Mouse (Mus musculus) limb, embryonic 10.5 days (tissue): ENCODE measurements around the gene Mmd2. TPM values are rescaled to one million over a fixed set of nuclear protein-coding genes. Genes with fewer than 3 reads are reported as not detected.

Source experiments
- DNase-seq: peaks from one replicate; pipeline ENCODE4 v3.0.0-alpha.2; 2017; ENCODE audit warnings: low spot score
- H3K27ac ChIP-seq: fragments of 300-500 bp; sonication (generic); 2 replicates; pipeline ENCODE4 v1.5.1; 2016; ENCODE audit warnings: mild to moderate bottlenecking
- H3K27me3 ChIP-seq: fragments of 300-500 bp; sonication (generic); 2 replicates; pipeline ENCODE4 v1.6.1; 2016; ENCODE audit warnings: low read depth, mild to moderate bottlenecking; ENCODE audit not compliant: poor library complexity, severe bottlenecking
- H3K36me3 ChIP-seq: fragments of 300-500 bp; sonication (generic); 2 replicates; pipeline ENCODE4 v1.6.1; 2016; ENCODE audit warnings: mild to moderate bottlenecking, moderate library complexity
- H3K4me1 ChIP-seq: fragments of 300-500 bp; sonication (generic); 2 replicates; pipeline ENCODE4 v1.6.1; 2016
- H3K4me3 ChIP-seq: fragments of 300-500 bp; sonication (generic); 2 replicates; pipeline ENCODE4 v1.5.1; 2016; ENCODE audit warnings: mild to moderate bottlenecking, moderate library complexity
- H3K9me3 ChIP-seq: fragments of 300-500 bp; sonication (generic); replicated peaks from 2 replicates; pipeline ENCODE4 v1.6.1; 2016; ENCODE audit warnings: mild to moderate bottlenecking
- WGBS: fragments of 180-500 bp; shearing (Covaris S2); methylation state at CpG from one replicate; pipeline ENCODE4 v1.1.7; 2016; 5-methylcytosine and 5-hydroxymethylcytosine counted together
- polyA plus RNA-seq: library from polyadenylated mRNA; unstranded; fragments of >200 nt; fragmentation: Nextera tagmentation; extraction: Ambion mirVana; gene quantifications from 2 replicates; pipeline ENCODE4 v1.2.1, GENCODE M21; 2016

Gene Mmd2
- polyA plus RNA-seq, 1 experiment from 2014 or later = 0.28 TPM

- WGBS = 85% methylated on average over 4 of the region's 4 CpGs
These were observed 88.2 kb downstream of the Mmd2 start for GRCm38 (mm10) chr5:142520360-142520759.

DNA sequence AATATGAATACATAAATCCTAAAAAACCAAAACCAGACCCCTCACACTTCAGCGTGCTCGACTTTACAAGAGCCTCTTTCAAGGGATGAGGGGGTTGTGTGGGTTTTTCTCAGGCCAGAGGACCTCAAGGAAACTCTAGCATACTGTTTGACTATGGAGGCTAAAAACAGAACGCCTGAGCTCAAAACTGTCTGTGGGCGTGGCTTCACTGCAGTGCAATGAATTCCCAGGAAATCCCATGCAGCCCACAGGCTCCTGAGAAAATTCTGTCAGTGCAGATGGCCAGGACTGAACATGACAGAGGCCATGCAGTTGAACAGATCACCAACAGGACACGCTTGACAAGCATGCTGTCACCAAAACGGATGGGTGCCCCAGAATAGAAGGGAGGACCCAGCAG is 89.6 kb downstream of the Mmd2 start:
- Histone ChIP-seq H3K36me3 (no peaks in the 10 kb centered on the region; the same call in 1 of the 2 replicates), H3K9me3 (no peaks in the 10 kb centered on the region), H3K27me3 (no peaks in the 10 kb centered on the region), H3K4me1 (peaks cover 14% of the 10 kb centered on the region), H3K27ac (no peak overlapping the region), H3K4me3 (no peak overlapping the region)
- 76% methylated on average over 6 of the region's 6 CpGs for WGBS
- no peak for DNase-seq

More at GRCm38 (mm10) chr5:142520360-142520759, 88.2 kb downstream of the Mmd2 start:
- Histone ChIP-seq H3K4me1 (peaks cover 14% of the 10 kb centered on the region), H3K27me3 (no peaks in the 10 kb centered on the region), H3K27ac (no peak overlapping the region), H3K4me3 (no peak overlapping the region), H3K9me3 (no peaks in the 10 kb centered on the region), H3K36me3 (no peaks in the 10 kb centered on the region; the same call in 1 of the 2 replicates)
- DNase-seq = no peak

Other genes starting within 250 kb of the Mmd2 start
- 3.5 and 4.5 TPM in 2 replicates for gene Foxk1, start 207.3 kb downstream of the Mmd2 start, polyA plus RNA-seq
- 11.2 and 16.2 TPM in 2 replicates for gene Ap5z1, start 144.9 kb downstream of the Mmd2 start, polyA plus RNA-seq
- gene Papolb, start 78.7 kb downstream of the Mmd2 start, polyA plus RNA-seq = 0.06 and 0.16 TPM in 2 replicates
- 1.8 and 2.6 TPM in 2 replicates for gene Radil, start 57.7 kb downstream of the Mmd2 start, polyA plus RNA-seq
- 69.4 and 71.6 TPM in 2 replicates for gene Wipi2, start 18.9 kb upstream of the Mmd2 start, polyA plus RNA-seq
- gene Slc29a4, start 83.7 kb upstream of the Mmd2 start, polyA plus RNA-seq = 15.5 and 17.5 TPM in 2 replicates
- 24.7 and 39.0 TPM in 2 replicates for gene Tnrc18, start 208.9 kb upstream of the Mmd2 start, polyA plus RNA-seq